Mouse (Mus musculus) heart, adult 2 months (tissue): ENCODE measurements around the gene Dusp8.

Experiments
- CTCF ChIP-seq: fragments of 200-600 bp; IDR thresholded peaks from 2 replicates; pipeline ENCODE4 v1.8.1; 2022; ENCODE audit warnings: antibody characterized with exemption, mild to moderate bottlenecking, moderate library complexity
- POLR2A ChIP-seq: fragments of 200-500 bp; IDR thresholded peaks from 2 replicates; pipeline ENCODE4 v1.6.1; 2011; ENCODE audit warnings: mild to moderate bottlenecking, low read depth, low read length, control low read depth; ENCODE audit not compliant: insufficient read depth

DNA sequence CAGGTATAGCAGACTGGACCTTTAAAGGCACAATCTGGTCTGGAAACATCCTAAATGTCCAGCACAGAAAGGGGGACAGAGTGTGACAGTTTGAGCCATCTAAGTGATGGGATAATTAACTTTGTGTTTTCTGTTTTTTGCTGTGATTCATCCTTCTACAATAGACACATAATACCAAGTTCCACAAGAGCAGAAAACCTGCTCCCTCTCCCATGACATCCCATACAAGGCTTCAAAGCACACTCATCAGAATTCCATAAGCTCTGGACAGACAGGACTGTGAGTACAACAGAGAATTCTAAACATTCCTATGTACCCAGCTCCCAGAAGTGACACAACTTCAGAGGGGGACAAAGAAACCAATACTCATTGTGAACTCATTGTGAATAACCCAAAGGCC, 45.1 kb downstream of the Dusp8 start:
- TF ChIP-seq CTCF (no peak), POLR2A (no peak)
